Mouse (Mus musculus) neutrophil, adult 5-6 weeks (primary cell): ENCODE measurements around the gene Slc9a1. TPM values are rescaled to one million over a fixed set of nuclear protein-coding genes. Genes with fewer than 3 reads are reported as not detected.

Experiments used
- ATAC-seq: fragments of 151-379, 151-347 bp; 2 replicates; pipeline ENCODE4 v1.8.0; 2017; ENCODE audit warnings: mild to moderate bottlenecking, moderate TSS enrichment; ENCODE audit not compliant: insufficient number of reproducible peaks, poor library complexity, low FRiP score, severe bottlenecking; ENCODE audit errors: extremely low read depth
- total RNA-seq: library from RNA; stranded (forward); fragments of 200-1000 nt; gene quantifications from 2 replicates; pipeline ENCODE4 v1.2.3, GENCODE M21; 2017

The Slc9a1 gene
- total RNA-seq, 1 experiment from 2014 or later = 15.8 TPM

DNA sequence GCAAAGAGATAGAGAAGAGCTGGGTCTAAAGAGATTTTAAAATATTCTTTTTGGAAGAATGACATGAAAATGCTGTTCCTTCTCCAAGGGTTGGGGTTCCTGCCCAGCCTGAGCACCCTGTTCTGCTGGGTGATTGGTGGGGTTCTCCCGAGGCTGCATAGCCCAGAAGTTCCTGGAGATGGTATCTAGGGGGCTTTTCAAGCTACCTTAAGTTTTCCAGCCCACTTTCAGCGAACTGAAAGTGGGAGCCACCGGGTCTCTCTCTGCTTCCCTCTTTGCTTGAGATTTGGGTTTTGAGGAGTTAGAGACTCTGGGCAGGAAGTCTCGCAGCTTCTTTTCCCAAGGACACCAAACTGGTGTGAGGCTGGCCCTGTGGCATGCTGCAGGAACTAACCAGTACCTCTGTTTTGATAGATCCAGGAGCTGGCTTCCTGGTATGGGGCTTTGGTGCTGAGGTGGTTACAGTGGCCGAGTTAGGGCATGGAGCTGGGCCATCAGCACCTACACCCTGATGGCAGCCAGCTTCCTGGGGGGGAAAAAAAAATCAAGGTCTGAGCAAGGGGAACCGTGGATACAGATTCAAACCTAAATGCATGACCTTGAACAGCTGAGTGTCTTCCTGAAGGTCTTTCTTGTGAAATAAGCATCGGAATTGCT is 2.2 kb downstream of the Slc9a1 start:
- no peak for ATAC-seq

DNA sequence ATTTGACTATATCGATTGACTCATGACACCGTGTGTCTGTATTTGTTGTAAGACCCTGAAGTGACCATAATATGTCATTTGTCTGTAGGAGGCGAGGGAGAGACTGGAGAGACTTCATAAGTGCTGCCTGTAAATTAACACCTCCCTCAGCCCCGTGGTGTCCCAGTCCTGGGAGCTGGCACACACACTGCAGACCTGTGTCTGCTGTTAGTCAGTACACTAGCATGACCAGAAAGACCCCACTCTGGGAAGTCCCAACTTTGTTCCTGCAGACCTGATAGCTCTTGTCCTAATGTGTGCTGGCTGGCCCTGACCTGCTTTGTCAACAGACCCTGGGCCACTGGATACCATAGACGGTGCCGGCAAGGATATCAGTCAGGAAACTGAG is 2.8 kb downstream of the Slc9a1 start:
- no peak for ATAC-seq

DNA sequence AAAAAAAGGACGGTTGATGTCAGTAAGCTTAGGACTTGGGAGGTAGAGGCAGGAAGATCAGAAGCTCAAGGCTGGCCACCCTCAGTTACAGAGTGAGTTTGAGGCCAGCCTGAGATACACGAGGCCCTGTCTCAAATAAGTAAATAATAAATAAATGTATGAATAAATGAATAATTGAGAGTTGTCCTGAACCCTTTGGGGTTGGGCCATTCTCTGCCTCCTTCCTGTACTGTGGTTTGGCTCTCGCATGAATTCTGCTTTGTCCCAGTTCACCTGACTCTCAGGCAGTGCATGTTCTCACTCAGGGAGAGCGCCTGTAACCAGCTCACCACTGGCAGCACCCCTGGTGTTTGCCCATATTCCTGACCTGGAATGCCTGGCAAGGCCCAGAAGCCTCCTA is 4.5 kb downstream of the Slc9a1 start:
- no peak for ATAC-seq

DNA sequence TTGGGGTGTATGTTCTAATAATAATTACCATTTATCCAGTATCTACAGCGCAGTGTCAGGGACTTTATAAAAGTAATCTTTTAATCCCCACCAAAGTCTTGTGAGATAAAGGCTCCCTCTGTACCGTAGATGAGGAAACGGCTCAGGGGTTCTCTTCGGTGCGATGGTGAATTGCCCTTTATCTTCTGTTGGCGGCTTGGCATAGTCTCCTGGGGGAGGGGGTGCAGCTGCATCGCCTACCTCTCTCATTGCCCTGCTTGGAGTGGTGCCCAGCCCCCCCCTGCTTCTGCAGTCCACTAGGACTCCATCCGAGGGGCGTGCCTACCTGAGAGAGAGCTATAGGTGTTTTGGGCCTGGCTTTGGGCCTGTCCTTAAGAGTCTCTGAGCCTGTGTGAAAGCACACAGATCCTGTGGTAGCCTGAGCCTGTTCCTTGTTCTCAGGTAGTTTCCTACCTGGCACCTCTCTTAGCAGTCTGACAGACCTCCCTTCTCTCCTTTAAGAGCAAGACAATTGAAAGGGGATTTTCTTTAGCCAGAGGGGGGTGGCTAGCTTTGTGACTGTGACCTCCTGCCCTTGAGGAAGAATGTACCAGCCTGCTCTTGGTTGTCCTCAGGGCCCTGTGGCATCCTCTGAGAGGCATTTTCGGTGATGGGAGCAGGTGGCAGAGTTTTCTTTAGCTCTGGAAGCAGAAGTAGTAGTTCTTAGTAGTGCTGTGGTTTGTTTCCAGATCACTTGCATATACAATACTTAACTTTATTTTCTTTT is 6.5 kb downstream of the Slc9a1 start:
- no peak for ATAC-seq

DNA sequence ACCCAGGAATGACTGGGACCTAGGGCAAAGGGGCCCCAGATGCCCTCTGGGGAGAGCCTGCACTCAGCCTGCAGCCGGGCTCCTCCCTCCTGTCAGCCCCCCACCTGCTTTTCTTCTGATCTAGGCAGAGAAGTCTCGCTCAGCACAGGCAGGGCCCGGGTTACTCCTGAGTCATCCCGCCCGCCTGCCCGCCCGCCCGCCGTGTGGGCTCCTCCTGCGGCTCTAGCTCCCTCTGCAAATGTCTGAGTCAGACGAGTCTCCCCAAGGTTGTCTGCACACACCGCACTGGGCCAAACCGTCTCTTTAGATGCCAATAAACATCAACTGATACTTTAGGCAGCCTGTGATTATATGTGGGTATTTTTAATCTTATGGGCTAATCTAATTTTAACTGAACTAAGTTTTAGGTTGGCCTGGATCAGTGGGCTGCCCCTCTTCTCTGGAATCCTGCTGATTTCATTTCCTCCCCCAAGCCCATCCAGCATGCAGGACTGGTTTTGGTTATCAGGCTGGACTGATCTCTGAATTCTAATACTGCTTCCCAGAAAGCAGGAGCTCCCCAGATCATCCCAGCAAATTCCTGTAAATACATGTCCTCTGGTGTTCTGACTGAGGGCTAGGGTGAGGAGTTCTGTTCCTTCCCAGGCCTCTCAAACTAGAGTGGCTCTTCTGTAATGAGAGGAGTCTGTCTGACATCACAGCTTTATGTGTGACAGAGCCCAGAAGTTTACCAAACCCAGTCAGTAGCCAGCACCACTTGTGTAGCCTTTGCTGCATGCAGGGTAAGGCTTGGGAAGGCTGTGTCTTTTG is 8.9 kb downstream of the Slc9a1 start:
- ATAC-seq = no peak

DNA sequence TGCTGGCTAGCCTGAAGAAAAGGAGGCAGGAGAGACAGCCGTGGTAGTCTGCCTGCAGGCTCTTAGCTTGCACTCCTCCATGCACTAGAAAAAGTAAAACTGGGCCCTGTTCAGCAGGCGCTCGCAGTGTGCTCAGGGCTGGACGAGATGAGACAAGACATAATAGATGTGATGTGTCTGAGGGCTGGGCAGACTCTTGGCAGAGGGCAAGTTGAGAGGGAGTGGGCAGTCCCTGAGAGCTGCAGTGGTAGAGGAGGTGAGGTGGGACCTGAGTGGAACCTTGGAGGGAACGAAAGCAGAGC is 9.5 kb downstream of the Slc9a1 start:
- no peak for ATAC-seq

DNA sequence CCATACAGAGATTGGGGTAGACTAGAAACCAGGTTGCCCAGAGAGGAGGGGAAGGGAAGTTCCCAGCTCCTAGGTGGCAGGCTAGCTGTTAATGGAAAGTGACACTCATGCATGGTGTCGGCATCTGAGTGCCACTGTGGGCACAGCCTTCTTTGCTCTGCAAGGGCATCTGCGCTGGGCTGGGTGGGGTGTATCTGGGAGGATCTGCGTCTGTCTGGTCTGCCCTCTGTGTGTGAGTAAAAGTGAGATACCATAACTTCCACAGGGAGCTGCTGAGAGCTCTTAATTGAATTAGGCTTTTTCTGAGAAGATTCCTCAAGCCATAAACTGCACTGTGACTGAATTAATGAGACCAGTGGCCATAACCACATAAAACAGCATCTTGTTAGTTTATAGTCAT is 10.4 kb downstream of the Slc9a1 start:
- ATAC-seq = no peak

DNA sequence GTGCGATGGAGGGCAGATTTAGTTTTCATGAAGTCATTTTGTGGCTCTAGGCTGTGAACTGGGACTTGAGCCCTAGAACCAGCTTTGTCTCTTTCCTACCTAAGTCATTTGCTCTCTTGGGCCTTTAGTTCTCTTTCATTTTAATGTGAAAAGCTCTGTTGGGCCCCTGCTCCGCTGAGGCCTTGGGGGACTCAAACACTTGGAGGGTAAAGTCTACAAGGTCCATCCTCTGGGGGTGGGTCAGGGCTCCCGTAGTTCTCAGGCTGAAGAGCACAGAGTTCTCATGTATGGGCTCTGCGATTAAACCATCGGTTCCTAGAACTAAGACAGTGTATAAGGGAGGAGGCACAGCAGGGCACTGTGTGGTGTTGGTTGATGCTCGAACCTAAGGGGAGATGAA is 11.0 kb downstream of the Slc9a1 start:
- no peak for ATAC-seq

DNA sequence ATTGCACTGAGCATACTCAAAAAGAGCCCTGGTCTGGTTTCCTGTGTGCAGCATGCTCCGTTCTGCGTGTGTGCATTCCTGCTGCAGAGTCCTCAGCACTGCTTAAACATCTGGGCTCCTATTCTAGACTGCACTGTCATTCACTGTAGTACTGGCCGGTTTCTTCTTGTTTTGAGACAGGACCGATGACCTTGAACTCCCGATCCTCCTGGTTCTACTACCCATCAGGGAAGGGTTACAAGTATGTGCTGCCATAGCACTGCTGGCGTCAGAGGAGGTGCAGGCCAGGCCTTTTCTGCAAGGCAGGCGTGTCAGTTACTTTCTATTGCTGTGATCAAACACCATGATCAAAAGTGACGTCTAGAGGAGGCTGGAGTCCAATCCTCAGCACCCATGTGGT is 11.6 kb downstream of the Slc9a1 start:
- no peak for ATAC-seq

DNA sequence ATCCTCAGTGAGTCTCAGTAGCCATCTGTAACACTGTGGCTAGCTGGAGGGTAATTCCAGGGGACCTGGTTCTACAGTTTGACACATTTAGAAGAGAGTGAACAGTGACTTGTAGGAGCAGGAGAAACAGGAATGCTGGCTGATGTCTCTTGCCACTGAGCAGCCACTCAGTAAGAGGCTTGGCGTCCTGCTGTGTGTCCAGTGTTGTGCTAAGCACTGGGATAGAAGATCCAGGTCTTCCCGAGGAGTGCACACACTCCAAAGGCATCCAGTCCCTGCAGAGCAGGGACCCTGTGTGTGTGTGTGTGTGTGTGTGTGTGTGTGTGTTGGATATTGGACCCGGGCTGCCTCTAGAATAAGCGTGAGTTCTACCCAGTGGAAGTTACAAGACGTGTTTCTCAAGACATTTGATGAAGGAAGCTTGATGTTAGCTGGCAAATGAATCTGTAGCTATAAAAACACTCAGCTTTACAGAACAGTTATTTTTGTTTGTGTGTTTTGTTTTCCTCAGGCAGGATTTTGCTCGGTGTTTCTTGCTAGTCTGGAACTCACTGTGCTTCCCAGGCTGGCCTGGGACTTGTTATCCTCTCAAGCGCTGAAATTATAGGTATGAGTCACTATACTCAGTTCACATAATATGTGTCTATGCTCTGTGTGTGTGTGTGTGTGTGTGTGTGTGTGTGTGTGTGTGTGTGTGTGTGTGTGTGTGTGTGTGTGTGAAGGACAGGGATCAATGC is 16.7 kb downstream of the Slc9a1 start:
- no peak for ATAC-seq

DNA sequence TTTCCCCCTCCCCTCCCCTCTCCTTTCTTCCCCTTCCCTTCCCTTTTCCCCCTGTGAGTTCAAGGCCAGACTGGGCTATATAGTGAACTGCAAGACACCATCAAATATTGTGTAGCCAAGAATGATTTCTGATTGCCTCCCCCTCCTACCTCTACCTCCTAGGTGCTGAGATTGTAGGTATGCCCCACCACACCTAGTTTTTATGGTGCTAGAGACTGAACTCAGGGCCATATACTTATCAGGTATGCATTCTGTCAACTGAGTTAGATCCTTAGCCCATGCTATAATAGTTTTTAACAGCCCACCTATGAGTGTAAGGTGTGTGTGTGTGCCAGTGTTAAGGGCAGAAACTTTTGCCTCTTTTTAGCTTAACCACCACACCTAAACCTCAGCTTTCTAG is 17.5 kb downstream of the Slc9a1 start:
- no peak for ATAC-seq

DNA sequence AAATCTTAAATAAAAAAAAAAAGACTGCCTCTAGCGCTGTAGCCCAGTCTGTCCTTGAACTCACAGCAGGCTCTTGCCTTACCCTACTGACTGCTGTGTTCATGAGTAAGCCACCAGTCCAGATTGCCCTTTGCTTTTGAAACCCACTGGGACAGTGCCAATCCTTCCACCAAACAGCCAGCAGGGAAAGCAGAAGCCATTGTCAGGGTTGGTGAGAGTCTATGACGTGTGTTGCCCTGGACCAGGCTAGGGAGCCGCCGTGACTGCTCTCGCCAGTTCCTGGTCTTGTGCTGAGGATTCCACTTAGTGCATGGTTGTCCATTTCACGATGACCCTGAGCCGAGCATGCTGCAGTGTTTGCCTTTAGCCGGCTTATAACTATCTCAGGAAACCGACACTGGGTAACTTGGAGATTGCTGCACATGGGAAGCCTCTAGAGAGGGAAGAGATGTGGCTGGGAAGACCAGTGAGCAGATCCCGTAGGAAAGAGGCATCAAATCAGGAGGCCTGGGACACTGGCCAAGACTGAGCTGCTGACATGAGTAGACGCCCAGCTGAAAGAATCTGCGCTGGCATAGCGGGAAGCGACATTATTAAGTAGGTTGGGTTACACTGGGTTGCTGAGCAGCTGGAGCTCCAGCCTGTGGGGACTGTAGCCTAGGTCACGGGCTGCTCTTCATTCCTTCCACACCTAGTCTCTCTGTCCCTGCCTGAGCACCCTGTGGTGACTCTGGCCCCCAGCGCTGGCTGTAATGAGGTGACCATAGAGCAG is 19.5 kb downstream of the Slc9a1 start:
- no peak for ATAC-seq

DNA sequence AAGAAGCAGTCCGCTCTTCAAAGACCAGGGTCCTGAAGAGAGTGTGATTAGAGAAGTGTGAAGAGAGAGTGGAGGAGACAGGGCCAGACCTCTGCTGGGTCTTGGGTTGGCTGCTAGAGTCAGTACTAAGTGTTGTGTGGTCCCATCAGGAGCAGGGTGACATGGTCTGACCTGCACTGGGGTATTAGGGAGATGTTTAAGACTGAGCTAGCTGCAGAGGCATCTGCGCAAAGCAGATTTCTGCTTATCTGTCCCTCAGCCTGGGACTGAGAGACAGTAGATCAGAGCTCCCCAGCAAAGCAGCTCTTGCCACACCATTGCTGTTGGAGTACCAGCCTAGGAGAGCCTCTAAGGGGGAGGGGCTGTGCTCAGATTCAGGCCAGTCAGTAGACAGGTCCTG is 20.5 kb downstream of the Slc9a1 start:
- ATAC-seq = no peak

DNA sequence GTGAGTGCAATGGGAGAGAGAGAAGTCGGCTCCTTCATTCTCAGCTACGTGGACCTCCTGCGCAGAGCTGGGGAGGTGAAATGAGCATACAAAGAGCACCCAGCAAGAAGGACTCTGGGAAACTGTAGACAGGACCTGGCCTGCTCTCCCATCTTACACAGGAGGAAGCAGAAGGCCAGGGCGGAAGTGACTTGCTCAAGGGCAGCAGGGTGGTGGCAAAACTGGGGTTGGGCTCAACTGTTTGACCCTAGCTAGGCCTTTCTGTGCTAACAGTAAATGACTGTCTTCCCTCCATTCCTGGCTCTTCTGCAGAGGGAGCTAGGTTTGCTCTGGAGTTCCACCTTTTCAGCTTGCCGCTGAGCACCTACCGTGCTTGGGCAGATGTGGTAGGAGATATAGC is 21.1 kb downstream of the Slc9a1 start:
- ATAC-seq = peak; percentile 46

DNA sequence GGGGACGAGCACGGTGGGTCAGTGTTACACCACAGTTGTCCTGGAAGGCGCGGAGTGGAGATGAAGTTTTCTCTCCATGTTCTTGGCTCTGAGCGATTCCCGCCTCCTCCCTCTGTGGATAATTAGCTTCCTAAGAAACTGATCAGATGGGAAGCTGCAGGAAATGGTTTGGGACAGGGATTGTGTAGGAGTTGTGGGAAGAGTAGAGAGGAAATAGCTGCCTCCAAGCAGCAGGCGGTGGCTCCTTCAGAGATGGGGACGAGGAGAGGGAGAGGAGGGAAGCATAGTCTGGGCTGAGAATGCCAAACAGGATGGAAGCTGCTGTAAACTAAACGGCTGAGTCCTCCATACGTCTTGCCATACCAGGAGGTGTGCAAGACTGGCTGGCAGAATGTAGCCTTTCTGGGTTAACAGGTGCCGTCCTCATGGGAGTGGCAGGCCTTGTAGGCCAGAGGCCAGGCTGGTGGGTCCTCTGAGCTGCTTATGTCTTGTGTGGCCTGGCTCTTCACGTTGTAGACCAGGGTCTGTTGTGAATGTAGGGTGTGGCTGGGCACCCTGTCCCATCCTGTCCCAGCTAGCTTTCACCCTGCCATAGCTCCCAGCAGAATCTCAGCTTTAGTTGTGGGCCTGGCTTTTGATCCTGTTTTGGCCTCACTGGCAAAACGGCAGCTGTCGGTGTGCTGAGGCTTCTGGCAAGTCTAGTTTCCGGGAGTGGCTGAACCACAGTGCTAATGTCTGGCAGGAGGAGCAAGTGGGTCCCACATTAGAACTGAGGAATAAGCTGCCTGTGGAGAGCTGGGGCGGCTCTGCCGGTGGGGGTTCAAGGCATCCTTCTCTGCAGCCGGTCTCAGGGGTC is 21.9 kb downstream of the Slc9a1 start:
- ATAC-seq = no peak

DNA sequence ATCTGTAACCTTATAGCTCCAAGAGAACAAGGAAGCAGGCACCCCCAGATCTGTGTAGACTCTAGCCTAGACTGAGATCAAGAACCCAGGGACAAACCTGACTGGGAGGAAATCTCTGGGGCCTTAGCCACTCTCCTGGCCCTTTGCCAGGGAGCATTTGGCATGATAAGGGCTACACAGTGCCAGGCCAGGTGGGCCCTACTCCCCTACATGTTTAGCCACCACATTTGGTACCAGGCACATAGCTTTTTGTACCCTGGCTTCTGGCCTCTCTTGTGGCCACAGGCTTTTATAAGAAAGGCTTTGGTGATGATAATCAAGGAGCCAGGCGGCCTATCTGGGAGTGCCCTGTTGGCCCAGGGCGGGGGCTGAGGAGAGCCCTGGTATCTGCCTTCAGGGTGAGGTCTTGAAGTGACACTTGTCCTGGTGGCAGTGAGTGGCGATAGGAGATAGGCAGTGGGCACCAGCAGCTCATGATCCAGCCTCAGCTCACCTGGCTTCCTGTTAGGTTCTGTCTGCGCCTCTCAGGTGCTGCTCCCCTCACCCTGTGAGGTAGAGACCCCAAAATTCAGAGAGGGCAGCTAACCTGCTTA is 25.6 kb downstream of the Slc9a1 start:
- no peak for ATAC-seq

DNA sequence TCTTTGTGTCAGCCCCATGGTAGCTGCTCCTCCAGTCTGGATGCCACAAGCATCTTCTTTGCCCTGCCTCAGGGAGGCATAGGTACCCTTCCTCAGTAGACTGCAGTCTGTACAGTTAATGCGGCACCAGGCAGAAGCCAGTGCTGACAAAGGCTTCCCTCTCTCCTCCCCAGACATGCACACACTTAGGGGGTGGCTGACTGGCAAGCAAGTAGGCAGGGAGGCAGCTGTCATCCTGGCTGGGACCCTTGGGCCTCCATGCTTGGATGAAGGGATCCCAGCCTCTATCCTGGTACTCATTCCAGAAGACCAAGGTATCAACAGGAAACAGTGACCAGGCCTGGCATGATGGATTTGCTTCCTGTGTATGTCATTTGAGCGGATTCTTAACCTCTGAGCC is 26.6 kb downstream of the Slc9a1 start:
- no peak for ATAC-seq

DNA sequence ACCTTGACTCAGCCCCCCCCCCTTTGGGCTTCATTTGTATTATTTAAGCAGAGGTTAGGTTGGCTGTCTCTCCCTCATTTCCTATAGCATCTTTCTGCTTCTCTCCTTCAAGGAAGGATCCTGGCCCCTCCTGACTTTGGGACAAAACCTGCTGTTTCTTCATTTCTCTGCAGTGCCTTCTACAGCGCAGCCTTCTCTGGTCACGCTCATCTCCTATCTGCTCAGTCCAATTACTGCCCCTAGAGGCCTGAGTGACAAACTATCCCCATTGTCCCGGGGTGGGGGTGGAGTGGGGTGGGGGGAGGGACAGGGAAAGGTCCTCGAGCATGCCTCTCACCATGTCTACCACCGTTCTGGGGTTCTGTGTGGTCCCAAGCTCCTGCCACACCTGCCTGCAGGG is 27.8 kb downstream of the Slc9a1 start:
- ATAC-seq = no peak
